Mouse (Mus musculus) hindbrain, embryonic 11.5 days (tissue): ENCODE results near the gene Pigk. TPM values are rescaled to one million over a fixed set of nuclear protein-coding genes. Genes with fewer than 3 reads are reported as not detected.
A peak's percentile ranks its signal among the peaks of the same experiment; 100 is the strongest.

Experiments
- ATAC-seq: fragments of 200-750 bp; cut with Nextera tagmentation; 2 replicates; pipeline ENCODE4 v1.8.0; 2017; ENCODE audit warnings: mild to moderate bottlenecking, moderate TSS enrichment, moderate library complexity; ENCODE audit not compliant: low FRiP score
- DNase-seq: peaks from one replicate; pipeline ENCODE4 v3.0.0-alpha.2; 2015; ENCODE audit warnings: low spot score
- H3K27ac ChIP-seq: fragments of 300-500 bp; sonication (generic); 2 replicates; pipeline ENCODE4 v1.5.1; 2014; ENCODE audit warnings: mild to moderate bottlenecking, low read depth, low read length
- H3K27me3 ChIP-seq: fragments of 300-500 bp; sonication (generic); 2 replicates; pipeline ENCODE4 v1.6.1; 2014; ENCODE audit warnings: mild to moderate bottlenecking, low read length, moderate library complexity, mixed read lengths; ENCODE audit not compliant: control insufficient read depth, insufficient read depth
- H3K36me3 ChIP-seq: fragments of 300-500 bp; sonication (generic); 2 replicates; pipeline ENCODE4 v1.6.1; 2014; ENCODE audit warnings: mild to moderate bottlenecking, low read length, moderate library complexity, mixed read lengths; ENCODE audit not compliant: control insufficient read depth, insufficient read depth
- H3K4me1 ChIP-seq: fragments of 300-500 bp; sonication (generic); replicated peaks from 2 replicates; pipeline ENCODE4 v1.6.1; 2014; ENCODE audit warnings: low read length, mixed read lengths; ENCODE audit not compliant: control insufficient read depth, insufficient read depth
- H3K4me2 ChIP-seq: fragments of 300-500 bp; sonication (generic); replicated peaks from 2 replicates; pipeline ENCODE4 v1.6.1; 2014; ENCODE audit warnings: mild to moderate bottlenecking, low read depth, low read length
- H3K4me3 ChIP-seq: fragments of 300-500 bp; sonication (generic); 2 replicates; pipeline ENCODE4 v1.5.1; 2014; ENCODE audit warnings: low read depth, low read length
- H3K9ac ChIP-seq: fragments of 300-500 bp; sonication (generic); 2 replicates; pipeline ENCODE4 v1.6.1; 2014; ENCODE audit warnings: low read depth, low read length
- H3K9me3 ChIP-seq: fragments of 300-500 bp; sonication (generic); 2 replicates; pipeline ENCODE4 v1.6.1; 2016; ENCODE audit warnings: low read length; ENCODE audit not compliant: control insufficient read depth
- WGBS: fragments of 180-500 bp; shearing (Covaris S2); extraction: QIAGEN DNeasy Blood & Tissue Kit; methylation state at CpG from one replicate; pipeline ENCODE4 v1.1.7; 2014; 5-methylcytosine and 5-hydroxymethylcytosine counted together
- polyA plus RNA-seq: library from polyadenylated mRNA; unstranded; fragments of >200 nt; fragmentation: Nextera tagmentation; extraction: Ambion mirVana; gene quantifications from 2 replicates; pipeline ENCODE4 v1.2.1, GENCODE M21; 2014

Pigk gene
- polyA plus RNA-seq, 1 experiment from 2014 or later: 58.3 TPM

DNA sequence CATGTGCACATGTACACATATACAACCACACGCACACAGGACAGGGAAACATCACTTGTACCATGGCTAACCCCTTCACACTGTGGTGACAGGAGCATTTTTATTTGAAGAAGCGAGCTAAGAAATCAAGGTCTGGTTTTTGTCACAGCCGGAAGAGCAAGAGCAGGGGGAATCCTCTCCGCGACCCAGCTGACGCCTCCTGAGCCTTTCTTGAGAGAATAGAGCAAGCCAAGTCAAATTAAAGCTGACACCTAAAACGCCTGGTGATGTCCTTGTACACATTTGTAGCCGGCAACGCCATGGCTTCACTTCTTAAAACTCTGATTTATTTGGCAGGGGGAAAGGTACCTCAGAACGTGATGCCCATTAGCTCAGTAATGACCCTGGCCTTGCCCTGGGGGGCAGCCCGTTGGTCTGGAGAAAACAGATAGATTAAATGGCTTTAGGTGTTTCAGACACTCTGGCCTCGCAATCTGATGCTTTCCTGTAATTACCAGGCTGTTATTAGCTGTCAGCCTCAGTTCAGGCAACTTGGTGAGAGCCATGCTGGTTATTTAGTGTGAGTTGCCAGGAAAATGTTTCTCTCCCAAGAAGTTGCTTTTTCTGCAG lies 141.2 kb downstream of the Pigk start:
- H3K4me3 ChIP-seq: no peak overlapping the region
- DNase-seq (no peak), ATAC-seq (no peak)
- H3K9ac ChIP-seq: no peak overlapping the region
- H3K36me3 ChIP-seq: no peaks in the 10 kb centered on the region
- no peak overlapping the region for H3K27ac ChIP-seq
- no peaks in the 10 kb centered on the region for H3K9me3 ChIP-seq
- no peaks in the 10 kb centered on the region for H3K4me1 ChIP-seq
- WGBS: 71% methylated on average over 12 of the region's 12 CpGs
- no peak overlapping the region for H3K4me2 ChIP-seq
- no peaks in the 10 kb centered on the region for H3K27me3 ChIP-seq

DNA sequence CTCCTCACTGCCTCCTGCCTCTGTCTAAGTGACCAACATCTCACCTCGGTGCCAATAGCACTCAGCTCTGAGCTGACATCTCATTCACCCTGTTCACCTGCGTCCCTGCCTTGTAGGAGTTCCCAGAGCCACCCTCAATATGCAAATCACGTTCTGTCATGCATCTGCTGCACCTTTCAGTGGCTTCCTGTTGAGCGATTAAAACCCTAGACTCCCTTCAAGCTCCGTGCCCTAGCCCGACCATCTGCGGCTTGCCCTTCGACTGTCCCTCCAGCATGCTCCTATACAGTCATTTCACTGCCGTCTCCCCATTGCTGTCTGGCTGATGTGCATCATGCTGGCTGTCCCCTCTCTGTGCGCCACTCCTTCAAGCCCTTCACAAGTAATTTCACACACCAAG lies 142.2 kb downstream of the Pigk start:
- WGBS: 61% methylated on average over 10 of the region's 10 CpGs
- peak; percentile 49 for ATAC-seq

DNA sequence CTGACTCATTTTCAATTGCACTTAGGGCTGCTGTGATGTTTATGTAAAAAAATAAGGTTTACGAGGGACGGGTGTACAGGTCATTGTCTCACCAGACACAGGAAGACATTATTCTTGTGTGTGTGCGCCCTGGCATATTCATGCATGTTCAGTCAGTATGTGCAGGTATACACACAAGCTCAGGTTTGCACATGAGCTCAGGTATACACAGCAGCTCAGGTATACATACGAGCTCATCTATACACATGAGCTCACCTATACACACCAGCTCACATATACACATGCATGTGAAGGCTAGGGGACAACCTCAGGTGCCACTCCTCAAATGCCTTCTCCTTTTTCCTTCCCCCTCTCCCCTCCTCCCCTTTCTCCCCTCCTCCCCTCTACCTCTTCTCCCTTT lies 147.6 kb downstream of the Pigk start:
- DNase-seq (no peak), ATAC-seq (no peak)
- H3K27ac ChIP-seq: no peak overlapping the region
- WGBS: 86% methylated on average over 4 of the region's 4 CpGs
- no peaks in the 10 kb centered on the region for H3K27me3 ChIP-seq
- no peak overlapping the region for H3K9ac ChIP-seq
- no peaks in the 10 kb centered on the region for H3K4me1 ChIP-seq
- H3K4me2 ChIP-seq: no peak overlapping the region
- no peaks in the 10 kb centered on the region for H3K9me3 ChIP-seq
- H3K4me3 ChIP-seq: no peak overlapping the region
- no peaks in the 10 kb centered on the region for H3K36me3 ChIP-seq

More for the DNA sequence above, 142.2 kb downstream of the Pigk start:
- DNase-seq: no peak
- no peaks in the 10 kb centered on the region for H3K36me3 ChIP-seq
- H3K4me2 ChIP-seq: no peak overlapping the region
- H3K27me3 ChIP-seq: no peaks in the 10 kb centered on the region
- H3K9ac ChIP-seq: no peak overlapping the region
- no peak overlapping the region for H3K4me3 ChIP-seq
- no peaks in the 10 kb centered on the region for H3K9me3 ChIP-seq
- no peak overlapping the region for H3K27ac ChIP-seq
- H3K4me1 ChIP-seq: no peaks in the 10 kb centered on the region

GRCm38 (mm10) chr3:152861978-152862377 lies 148.1 kb downstream of the Pigk start:
- no peaks in the 10 kb centered on the region for H3K36me3 ChIP-seq
- WGBS: 79% methylated on average over 1 of the region's 1 CpGs
- no peak for ATAC-seq
- H3K27ac ChIP-seq: no peak overlapping the region
- H3K9me3 ChIP-seq: no peaks in the 10 kb centered on the region
- H3K4me1 ChIP-seq: no peaks in the 10 kb centered on the region
- no peaks in the 10 kb centered on the region for H3K27me3 ChIP-seq
- H3K9ac ChIP-seq: no peak overlapping the region
- no peak for DNase-seq
- H3K4me2 ChIP-seq: no peak overlapping the region
- no peak overlapping the region for H3K4me3 ChIP-seq

DNA sequence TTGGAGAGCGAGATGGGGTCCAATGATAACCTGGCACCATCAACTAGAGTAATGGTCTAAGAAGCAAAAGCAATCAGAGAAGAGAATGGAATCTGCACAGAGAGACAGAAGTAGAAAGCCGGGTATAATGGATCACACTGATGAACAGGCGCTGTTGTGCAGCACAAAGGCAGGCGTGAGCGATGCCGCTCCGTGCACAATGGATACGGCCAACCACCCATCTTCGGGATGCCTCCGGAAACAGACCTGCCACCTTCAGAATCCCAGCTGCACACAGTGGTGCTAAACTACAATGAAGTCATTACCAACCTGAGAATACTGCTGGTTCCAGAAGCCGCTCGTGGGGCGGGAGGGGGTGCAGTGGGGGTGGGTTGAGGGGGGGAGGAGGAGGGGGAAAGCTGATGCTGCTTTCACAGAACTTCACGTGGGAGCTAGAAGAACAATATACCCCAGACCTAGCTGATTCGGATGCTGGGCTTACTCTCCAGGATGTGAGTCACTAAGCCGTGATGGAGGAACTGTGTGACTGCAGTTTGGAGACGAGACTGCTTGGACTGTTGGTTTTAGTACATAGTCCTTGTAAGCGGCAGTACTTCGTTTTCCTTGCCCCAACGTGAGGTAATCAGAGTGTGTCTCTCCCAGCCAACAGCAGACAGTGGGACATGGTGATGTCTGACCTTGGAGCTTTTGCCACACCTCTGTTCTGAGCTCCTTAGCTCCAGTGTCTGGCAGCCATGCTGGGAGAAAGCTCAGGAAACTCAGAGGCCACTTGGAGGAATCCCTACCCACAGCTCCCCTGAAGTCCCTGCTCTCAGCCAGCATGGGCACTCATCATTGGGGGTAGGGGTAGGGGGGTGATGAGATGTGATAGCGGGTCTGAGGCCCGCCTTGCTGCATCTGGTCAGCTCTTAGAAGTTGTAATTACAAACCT lies 152.4 kb downstream of the Pigk start:
- WGBS: 66% methylated on average over 22 of the region's 22 CpGs
- H3K9me3 ChIP-seq: no peaks in the 10 kb centered on the region
- no peaks in the 10 kb centered on the region for H3K27me3 ChIP-seq
- no peak overlapping the region for H3K9ac ChIP-seq
- no peaks in the 10 kb centered on the region for H3K36me3 ChIP-seq
- no peak overlapping the region for H3K4me2 ChIP-seq
- no peaks in the 10 kb centered on the region for H3K4me1 ChIP-seq
- no peak overlapping the region for H3K4me3 ChIP-seq
- peak overlapping the region; percentile 33; the same call in 1 of the 2 replicates for H3K27ac ChIP-seq
- peak; percentile 67 for ATAC-seq
- DNase-seq: no peak

GRCm38 (mm10) chr3:152867654-152868525 lies 154.0 kb downstream of the Pigk start:
- Histone ChIP-seq H3K4me1 (no peaks in the 10 kb centered on the region), H3K4me3 (no peak overlapping the region), H3K4me2 (no peak overlapping the region), H3K36me3 (no peaks in the 10 kb centered on the region), H3K27ac (no peak overlapping the region), H3K9me3 (no peaks in the 10 kb centered on the region), H3K27me3 (no peaks in the 10 kb centered on the region), H3K9ac (no peak overlapping the region)
- ATAC-seq (peak; percentile 48), DNase-seq (peak; percentile 34)
- 56% methylated on average over 12 of the region's 12 CpGs for WGBS

DNA sequence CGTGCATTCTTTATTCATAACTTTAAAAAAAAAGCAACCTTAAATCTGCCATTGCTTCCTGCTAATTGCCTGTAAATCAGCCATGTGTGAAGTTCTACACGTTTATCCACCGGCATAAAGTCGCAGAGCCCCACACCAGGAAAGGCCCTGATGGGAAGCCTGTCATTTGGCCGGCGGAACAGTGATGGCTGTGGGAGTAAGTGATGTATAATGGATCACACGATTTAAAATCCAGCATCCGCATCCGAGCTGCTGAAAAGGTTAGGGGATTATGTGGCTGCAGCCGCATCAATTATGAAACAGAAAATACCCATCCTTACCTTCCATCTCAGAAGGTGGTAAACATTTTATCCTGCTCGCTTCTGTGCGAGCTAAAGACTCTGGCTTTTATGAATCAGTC lies 158.2 kb downstream of the Pigk start:
- no peaks in the 10 kb centered on the region; the same call in 1 of the 2 replicates for H3K4me1 ChIP-seq
- no peaks in the 10 kb centered on the region for H3K27me3 ChIP-seq
- no peak overlapping the region for H3K27ac ChIP-seq
- H3K9me3 ChIP-seq: no peaks in the 10 kb centered on the region
- H3K9ac ChIP-seq: no peak overlapping the region
- no peak overlapping the region for H3K4me3 ChIP-seq
- H3K4me2 ChIP-seq: no peak overlapping the region
- no peaks in the 10 kb centered on the region for H3K36me3 ChIP-seq
- no peak for ATAC-seq
- WGBS: 75% methylated on average over 12 of the region's 12 CpGs
- DNase-seq: no peak

DNA sequence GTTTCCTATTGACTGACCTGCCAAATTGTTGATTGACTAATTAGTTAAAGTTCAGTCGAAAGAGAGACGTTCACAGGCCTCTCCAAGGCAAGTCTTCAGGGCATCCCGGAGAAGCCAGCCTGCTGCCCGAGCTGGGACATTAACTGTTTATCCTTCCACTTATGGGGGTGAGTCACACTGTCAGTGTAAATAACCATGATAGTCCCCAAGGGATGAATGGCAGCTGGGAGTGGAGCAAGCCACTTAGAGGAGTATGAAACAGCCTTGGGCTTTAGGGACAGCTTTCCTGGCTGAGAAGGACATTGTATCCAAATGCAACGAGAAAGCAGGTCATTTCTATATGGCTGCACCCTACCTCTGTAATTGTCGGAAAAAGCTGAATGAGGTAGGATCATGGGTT lies 158.7 kb downstream of the Pigk start:
- Histone ChIP-seq H3K4me3 (no peak overlapping the region), H3K27ac (no peak overlapping the region), H3K4me1 (no peaks in the 10 kb centered on the region; the same call in 1 of the 2 replicates), H3K27me3 (no peaks in the 10 kb centered on the region), H3K36me3 (no peaks in the 10 kb centered on the region), H3K4me2 (no peak overlapping the region), H3K9ac (no peak overlapping the region), H3K9me3 (no peaks in the 10 kb centered on the region)
- DNase-seq: no peak
- WGBS: 61% methylated on average over 6 of the region's 6 CpGs
- peak; percentile 59 for ATAC-seq
